Mouse (Mus musculus) forebrain, embryonic 16.5 days (tissue): ENCODE measurements at regions not wholly inside any gene's neighbourhood (a gene's known extent, or its start where the extent isn't known, plus 50 kb on each side); places are given as distances from the start of the nearest gene placed in this dataset.
"Not testable (repeated sequence)": the region's sequence is repeated elsewhere in the genome, so short reads cannot be mapped to it uniquely, and the experiment has no call there.

ENCODE experiments used
- ATAC-seq: fragments of 200-750 bp; cut with Nextera tagmentation; 2 replicates; pipeline ENCODE4 v1.8.0; 2017; ENCODE audit warnings: mild to moderate bottlenecking, moderate library complexity
- H3K27ac ChIP-seq: fragments of 300-500 bp; sonication (generic); 2 replicates; pipeline ENCODE4 v1.5.1; 2014; ENCODE audit warnings: low read length, control low read depth
- H3K27me3 ChIP-seq: fragments of 300-500 bp; sonication (generic); replicated peaks from 2 replicates; pipeline ENCODE4 v1.6.1; 2014; ENCODE audit warnings: low read length; ENCODE audit not compliant: control insufficient read depth, insufficient read depth
- H3K36me3 ChIP-seq: fragments of 300-500 bp; sonication (generic); 2 replicates; pipeline ENCODE4 v1.6.1; 2014; ENCODE audit not compliant: control insufficient read depth, insufficient read depth
- H3K4me1 ChIP-seq: fragments of 300-500 bp; sonication (generic); replicated peaks from 2 replicates; pipeline ENCODE4 v1.6.1; 2014; ENCODE audit warnings: low read length; ENCODE audit not compliant: control insufficient read depth, insufficient read depth
- H3K4me2 ChIP-seq: fragments of 300-500 bp; sonication (generic); 2 replicates; pipeline ENCODE4 v1.6.1; 2014; ENCODE audit warnings: mild to moderate bottlenecking, low read length, control low read depth
- H3K4me3 ChIP-seq: fragments of 300-500 bp; sonication (generic); replicated peaks from 2 replicates; pipeline ENCODE4 v1.5.1; 2014; ENCODE audit warnings: mild to moderate bottlenecking, low read length, control low read depth
- H3K9ac ChIP-seq: fragments of 300-500 bp; sonication (generic); replicated peaks from 2 replicates; pipeline ENCODE4 v1.6.1; 2014; ENCODE audit warnings: low read depth, low read length, control low read depth
- H3K9me3 ChIP-seq: fragments of 300-500 bp; sonication (generic); 2 replicates; pipeline ENCODE4 v1.6.1; 2016; ENCODE audit warnings: low read length; ENCODE audit not compliant: control insufficient read depth
- WGBS: fragments of 180-500 bp; shearing (Covaris S2); extraction: QIAGEN DNeasy Blood & Tissue Kit; methylation state at CpG from one replicate; pipeline ENCODE4 v1.1.7; 2014; 5-methylcytosine and 5-hydroxymethylcytosine counted together

GRCm38 (mm10) chr4:21464456-21464855 lies 221.3 kb downstream of the Prdm13 start:
- Histone ChIP-seq H3K4me3 (no peak overlapping the region), H3K9me3 (no peaks in the 10 kb centered on the region), H3K9ac (no peak overlapping the region), H3K4me2 (no peak overlapping the region), H3K36me3 (no peaks in the 10 kb centered on the region), H3K27me3 (no peaks in the 10 kb centered on the region), H3K4me1 (no peaks in the 10 kb centered on the region), H3K27ac (no peak overlapping the region)
- no peak for ATAC-seq
- 30% methylated on average over 2 of the region's 2 CpGs for WGBS

GRCm38 (mm10) chr4:21441274-21441673 lies 244.5 kb downstream of the Prdm13 start:
- ATAC-seq, result no peak
- no peaks in the 10 kb centered on the region for H3K27me3 ChIP-seq
- no peak overlapping the region for H3K4me2 ChIP-seq
- H3K4me1 ChIP-seq, result no peaks in the 10 kb centered on the region
- H3K36me3 ChIP-seq, result no peaks in the 10 kb centered on the region
- H3K9ac ChIP-seq, result no peak overlapping the region
- H3K4me3 ChIP-seq, result no peak overlapping the region
- H3K9me3 ChIP-seq, result no peaks in the 10 kb centered on the region
- H3K27ac ChIP-seq, result no peak overlapping the region

- H3K36me3 ChIP-seq, result no peaks in the 10 kb centered on the region
- H3K27ac ChIP-seq, result no peak overlapping the region
- no peak overlapping the region for H3K9ac ChIP-seq
- 17% methylated on average over 2 of the region's 2 CpGs for WGBS
- no peaks in the 10 kb centered on the region for H3K27me3 ChIP-seq
- no peak overlapping the region for H3K4me3 ChIP-seq
- no peaks in the 10 kb centered on the region for H3K9me3 ChIP-seq
- H3K4me1 ChIP-seq, result no peaks in the 10 kb centered on the region
- no peak overlapping the region for H3K4me2 ChIP-seq
- peak; percentile 63 for ATAC-seq
These were observed 249.1 kb downstream of the Prdm13 start for GRCm38 (mm10) chr4:21436710-21437109.

- Histone ChIP-seq H3K4me1 (no peaks in the 10 kb centered on the region), H3K9me3 (no peaks in the 10 kb centered on the region), H3K4me2 (no peak overlapping the region), H3K9ac (no peak overlapping the region), H3K27ac (no peak overlapping the region), H3K27me3 (no peaks in the 10 kb centered on the region), H3K4me3 (no peak overlapping the region), H3K36me3 (no peaks in the 10 kb centered on the region)
- no peak for ATAC-seq
These were observed 277.9 kb downstream of the Prdm13 start for GRCm38 (mm10) chr4:21407850-21408249.

- Histone ChIP-seq H3K4me2 (no peak overlapping the region), H3K4me3 (no peak overlapping the region), H3K27ac (no peak overlapping the region), H3K9ac (no peak overlapping the region), H3K36me3 (no peaks in the 10 kb centered on the region), H3K4me1 (no peaks in the 10 kb centered on the region), H3K9me3 (no peaks in the 10 kb centered on the region), H3K27me3 (no peaks in the 10 kb centered on the region)
- 100% methylated on average over 1 of the region's 1 CpGs for WGBS
- ATAC-seq, result no peak
These were observed 316.4 kb downstream of the Prdm13 start for GRCm38 (mm10) chr4:21369314-21369713.

GRCm38 (mm10) chr4:21368234-21369021 lies 317.3 kb downstream of the Prdm13 start:
- Histone ChIP-seq H3K4me3 (no peak overlapping the region), H3K36me3 (no peaks in the 10 kb centered on the region), H3K9ac (no peak overlapping the region), H3K27me3 (no peaks in the 10 kb centered on the region), H3K4me2 (no peak overlapping the region), H3K27ac (no peak overlapping the region), H3K4me1 (no peaks in the 10 kb centered on the region), H3K9me3 (no peaks in the 10 kb centered on the region)
- WGBS, result 67% methylated on average over 11 of the region's 11 CpGs
- peak; percentile 76 for ATAC-seq

GRCm38 (mm10) chr4:21321769-21322168 lies 364.0 kb downstream of the Prdm13 start:
- H3K4me2 ChIP-seq, result no peak overlapping the region
- ATAC-seq, result no peak
- 40% methylated on average over 1 of the region's 1 CpGs for WGBS
- no peaks in the 10 kb centered on the region for H3K9me3 ChIP-seq
- no peaks in the 10 kb centered on the region for H3K36me3 ChIP-seq
- H3K4me1 ChIP-seq, result no peaks in the 10 kb centered on the region
- no peak overlapping the region for H3K4me3 ChIP-seq
- no peak overlapping the region for H3K27ac ChIP-seq
- no peak overlapping the region for H3K9ac ChIP-seq
- no peaks in the 10 kb centered on the region for H3K27me3 ChIP-seq

- H3K4me3 ChIP-seq, H3K9me3 ChIP-seq, H3K4me1 ChIP-seq, H3K36me3 ChIP-seq, H3K27me3 ChIP-seq, H3K4me2 ChIP-seq, H3K27ac ChIP-seq, H3K9ac ChIP-seq: not testable (repeated sequence)
- WGBS, result 59% methylated on average over 2 of the region's 2 CpGs
- ATAC-seq, result peak; percentile 47; the same call in 1 of the 2 replicates
These were observed 376.5 kb downstream of the Prdm13 start for GRCm38 (mm10) chr4:21309239-21309638.

GRCm38 (mm10) chr4:21307476-21308011 lies 378.2 kb downstream of the Prdm13 start:
- peak; percentile 50; the same call in 1 of the 2 replicates for ATAC-seq

More at GRCm38 (mm10) chr4:21307476-21308011, 378.2 kb downstream of the Prdm13 start:
- Histone ChIP-seq H3K36me3 (no peaks in the 10 kb centered on the region), H3K4me2 (no peak overlapping the region), H3K27me3 (no peaks in the 10 kb centered on the region), H3K9ac (no peak overlapping the region), H3K27ac (no peak overlapping the region), H3K9me3 (no peaks in the 10 kb centered on the region), H3K4me3 (no peak overlapping the region), H3K4me1 (0 out of 2 replicates have a peak, but pooled peaks cover 2% of the 10 kb centered on the region)
- WGBS, result 28% methylated on average over 3 of the region's 3 CpGs
